Comparison of ENCODE assay signal across 24 mouse cellular contexts in the genomic region with DNA sequence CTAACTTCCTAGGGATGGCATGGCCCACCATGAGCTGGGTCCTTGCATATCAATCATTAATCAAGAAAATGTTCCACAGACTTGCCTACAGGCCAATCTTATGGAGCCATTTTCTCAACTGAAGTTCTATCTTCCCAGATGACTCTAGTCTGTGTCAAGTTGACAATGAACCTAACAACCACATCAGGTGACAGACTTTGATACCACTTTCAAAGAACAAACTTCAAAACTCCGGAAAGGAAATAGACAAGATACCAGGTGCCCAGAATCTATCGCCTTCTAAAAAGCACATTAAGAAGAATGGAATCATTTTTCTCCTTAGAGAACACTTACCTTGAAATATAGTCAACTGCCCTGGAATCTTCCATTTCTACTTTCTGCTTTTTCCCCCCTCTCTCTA.
A peak's percentile ranks its signal among the peaks of the same experiment; 100 is the strongest.
DNase-seq lines count a peak whose midpoint lies in the region; ATAC-seq and TF ChIP-seq lines count a peak whose summit lies in the region.
"Had no signal": no experiment of that assay in that cellular context is flagged by ENCODE, and none has a peak within 500 bp of the region (broad histone marks: within the 10 kb centered on the region; RNA-seq: fewer than 3 reads in every experiment).

No protein-coding gene starts in this region.

- H3K79me2 ChIP-seq in macrophage (ENCODE audit: inconsistent target): peaks cover 37% of the 10 kb centered on the region

- no peak for ATAC-seq in liver, postnatal 0 days
- ATAC-seq: forebrain, embryonic 16.5 days; hindbrain, embryonic 16.5 days had no signal

- TF ChIP-seq CTCF in liver, postnatal 0 days (IDR thresholded peaks at IDR 0.05; ENCODE audit: low read depth): no peak

- no peak for TF ChIP-seq EP300 in liver, postnatal 0 days (IDR thresholded peaks at IDR 0.05; ENCODE audit: low read depth)

- no peaks in the 10 kb centered on the region for H3K27me3 ChIP-seq in liver, postnatal 0 days (ENCODE audit: insufficient read depth, low read length)
- H3K27me3 ChIP-seq: embryonic facial prominence, embryonic 12.5 days; embryonic facial prominence, embryonic 15.5 days; forebrain, embryonic 12.5 days; heart, embryonic 12.5 days; heart, embryonic 15.5 days; hindbrain, embryonic 13.5 days had no signal

- H3K4me1 ChIP-seq in liver, postnatal 0 days (ENCODE audit: insufficient read depth): no peaks in the 10 kb centered on the region
- H3K4me1 ChIP-seq: embryonic facial prominence, embryonic 12.5 days; embryonic facial prominence, embryonic 15.5 days; forebrain, embryonic 12.5 days; heart, embryonic 15.5 days; hindbrain, embryonic 10.5 days; hindbrain, embryonic 13.5 days had no signal

- WGBS in macrophage (ENCODE audit: missing documents): 100% methylated on average over 2 of the region's 2 CpGs
- 79% methylated on average over 2 of the region's 2 CpGs for WGBS in liver, postnatal 0 days (ENCODE audit: insufficient replicate concordance)

- peak; percentile 42 for DNase-seq in CD4-positive helper T cell, adult 2 months (ENCODE audit: low read depth, low spot score)
- peak; percentile 37 for DNase-seq in CD4-positive, CD25-positive, alpha-beta regulatory T cell, adult 2 months (ENCODE audit: low read depth, low spot score)
- no peak for DNase-seq in liver, postnatal 0 days
- no peak for DNase-seq in ovary, postnatal 10 days (ENCODE audit: low spot score)
- DNase-seq in frontal cortex, postnatal 36 days (ENCODE audit: low spot score in 2 of 2): no peak
- DNase-seq: adrenal gland, adult 2 months; adrenal gland, postnatal 14 days; cerebellum, adult 11 months; cerebellum, adult 2 months; cerebellum, adult 9-11 months; cerebellum, postnatal 25 days; gastrocnemius, postnatal 25 days; heart, postnatal 36 days had no signal

- H3K9ac ChIP-seq in liver, postnatal 0 days (replicated peaks): no peak overlapping the region
- H3K9ac ChIP-seq: embryonic facial prominence, embryonic 12.5 days; embryonic facial prominence, embryonic 15.5 days; forebrain, embryonic 12.5 days; heart, embryonic 12.5 days; heart, embryonic 15.5 days; hindbrain, embryonic 13.5 days had no signal

- H3K4me3 ChIP-seq in macrophage (ENCODE audit: inconsistent target): no peak overlapping the region
- H3K4me3 ChIP-seq in liver, postnatal 0 days (ENCODE audit: low read depth, low read length): no peak overlapping the region
- H3K4me3 ChIP-seq: embryonic facial prominence, embryonic 12.5 days; embryonic facial prominence, embryonic 15.5 days; erythroblast, embryonic 14.5 days; forebrain, embryonic 12.5 days; heart, embryonic 12.5 days; heart, embryonic 15.5 days; hindbrain, embryonic 10.5 days; hindbrain, embryonic 13.5 days had no signal

- no peak overlapping the region for H3K4me2 ChIP-seq in liver, postnatal 0 days (ENCODE audit: low read depth, low read length)
- H3K4me2 ChIP-seq: embryonic facial prominence, embryonic 12.5 days; embryonic facial prominence, embryonic 15.5 days; forebrain, embryonic 12.5 days; heart, embryonic 12.5 days; hindbrain, embryonic 13.5 days had no signal

- H3K27ac ChIP-seq in macrophage: peak overlapping the region; percentile 95
- H3K27ac ChIP-seq in liver, postnatal 0 days (ENCODE audit: low read depth): no peak overlapping the region
- H3K27ac ChIP-seq: embryonic facial prominence, embryonic 12.5 days; embryonic facial prominence, embryonic 15.5 days; forebrain, embryonic 12.5 days; hindbrain, embryonic 10.5 days; hindbrain, embryonic 13.5 days had no signal

- H3K9me3 ChIP-seq in liver, postnatal 0 days (ENCODE audit: low read length): no peaks in the 10 kb centered on the region
- H3K9me3 ChIP-seq: embryonic facial prominence, embryonic 12.5 days; embryonic facial prominence, embryonic 15.5 days; forebrain, embryonic 12.5 days; heart, embryonic 12.5 days; heart, embryonic 15.5 days; hindbrain, embryonic 10.5 days; hindbrain, embryonic 13.5 days had no signal

- H3K36me3 ChIP-seq in macrophage (ENCODE audit: inconsistent target): no peaks in the 10 kb centered on the region
- no peaks in the 10 kb centered on the region for H3K36me3 ChIP-seq in liver, postnatal 0 days (replicated peaks; ENCODE audit: insufficient read depth, low read length)
- H3K36me3 ChIP-seq: embryonic facial prominence, embryonic 12.5 days; embryonic facial prominence, embryonic 15.5 days; forebrain, embryonic 12.5 days; heart, embryonic 12.5 days; heart, embryonic 15.5 days; hindbrain, embryonic 10.5 days; hindbrain, embryonic 13.5 days had no signal

Comparison
In these comparisons a context has a peak if more than half of its experiments do, and no peak if none do; other contexts are left out.
1. DNase-seq: peak in CD4-positive helper T cell, adult 2 months (single experiment) and CD4-positive, CD25-positive, alpha-beta regulatory T cell, adult 2 months (single experiment); none in liver, postnatal 0 days (single experiment), ovary, postnatal 10 days (single experiment) and frontal cortex, postnatal 36 days (0 of 2).